Mouse (Mus musculus) liver, embryonic 14.5 days (tissue): ENCODE data around the gene Mctp2.

Experiments
- CTCF ChIP-seq: IDR thresholded peaks from 2 replicates; pipeline ENCODE4 v1.5.1; 2016; ENCODE audit warnings: antibody characterized with exemption, low read depth, control low read depth
- EP300 ChIP-seq: IDR thresholded peaks from 2 replicates; pipeline ENCODE4 v1.6.1; 2016; ENCODE audit warnings: antibody characterized with exemption, low read depth

DNA sequence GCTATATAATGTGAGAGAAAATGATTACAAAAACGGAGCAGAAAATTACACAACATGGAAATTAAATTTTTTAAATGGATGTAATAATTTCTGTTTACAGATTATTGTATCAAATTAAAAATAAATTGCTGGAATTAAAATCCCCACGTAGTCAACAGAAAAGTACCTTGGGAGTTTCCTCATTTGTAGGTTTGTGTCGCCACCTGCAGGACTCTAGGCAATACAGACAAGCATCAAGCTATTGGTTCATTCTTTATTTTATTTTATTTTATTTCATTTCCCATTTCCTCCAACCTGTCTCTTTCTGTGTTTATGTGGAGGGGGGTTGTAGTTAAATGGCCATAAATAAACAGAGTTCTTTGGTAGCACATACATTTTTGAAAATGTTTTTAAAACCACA lies 157.3 kb downstream of the Mctp2 start:
- peak; percentile 30; the same call in 1 of the 2 replicates for TF ChIP-seq CTCF
- TF ChIP-seq EP300, result no peak
